Mouse (Mus musculus) olfactory bulb, adult 2 months (tissue): ENCODE measurements around the gene Ctnna2.

Experiments
- CTCF ChIP-seq: fragments of 200-500 bp; IDR thresholded peaks from 2 replicates; pipeline ENCODE4 v1.5.1; 2012; ENCODE audit warnings: low read depth, mild to moderate bottlenecking, low read length, moderate library complexity; ENCODE audit not compliant: insufficient read depth
- POLR2A ChIP-seq: fragments of 200-500 bp; IDR thresholded peaks from 2 replicates; pipeline ENCODE4 v1.6.1; 2012; ENCODE audit warnings: mild to moderate bottlenecking, low read depth, low read length, moderate library complexity; ENCODE audit not compliant: insufficient read depth

DNA sequence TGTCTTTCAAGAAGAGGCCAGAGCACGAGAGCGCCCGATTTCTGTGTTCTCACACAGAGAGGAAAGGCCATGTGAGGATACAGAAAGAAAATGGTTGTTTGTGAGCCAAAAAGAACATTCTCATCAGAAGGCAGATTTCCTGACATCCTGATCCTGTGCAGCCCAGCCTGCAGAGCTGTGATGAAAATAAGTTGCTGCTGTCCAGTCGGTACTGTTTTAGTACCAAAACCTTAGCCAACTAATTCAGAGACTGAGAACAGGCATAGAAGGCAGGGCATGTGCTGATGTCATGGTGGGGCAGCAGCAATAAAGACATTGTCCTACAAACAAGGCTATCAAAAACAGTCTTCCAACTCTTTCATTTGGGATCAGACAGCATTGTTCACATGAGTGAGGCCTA, 549.1 kb downstream of the Ctnna2 start:
- TF ChIP-seq CTCF (no peak), POLR2A (no peak)
